1 mouse cellular context compared by ENCODE assay signal in the genomic region with DNA sequence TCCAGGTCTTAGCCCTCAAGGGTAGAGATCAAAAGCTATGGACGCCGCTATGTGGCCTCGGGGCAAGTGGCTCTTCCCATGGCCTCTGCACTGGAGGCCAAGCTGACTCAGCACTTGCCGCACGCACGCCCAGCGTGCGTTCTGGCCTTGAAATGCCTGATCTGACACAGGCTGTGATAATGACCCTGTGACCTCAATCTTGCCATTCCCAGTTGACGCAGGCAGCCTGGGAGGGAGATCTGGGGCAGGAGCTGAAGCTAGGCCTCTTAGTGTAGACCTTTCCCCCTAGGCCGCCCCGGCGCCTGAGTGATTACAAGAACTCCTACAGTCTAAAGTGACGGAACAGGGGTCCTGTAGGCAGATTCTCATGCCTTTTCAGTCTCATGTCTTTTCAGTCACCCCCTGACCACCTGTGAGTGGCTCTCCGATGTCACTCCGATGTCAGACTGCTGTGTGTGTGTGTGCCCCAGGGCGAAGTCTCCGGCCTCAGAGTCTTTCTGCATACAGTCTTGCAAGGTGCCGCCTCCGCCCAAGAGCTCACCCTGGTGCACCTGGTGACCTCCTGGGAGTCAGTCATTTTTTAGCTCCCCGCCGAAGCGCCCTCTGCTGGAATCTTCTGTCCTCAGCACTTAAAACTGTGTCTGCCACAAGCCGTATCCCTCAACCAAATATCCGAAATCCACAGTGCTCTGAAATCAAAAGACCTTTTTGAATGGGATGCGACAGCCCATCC.
TF ChIP-seq lines count a peak whose summit lies in the region.

No protein-coding gene starts in this region.

TF ChIP-seq in CH12.LX, 34 proteins besides CTCF, POLR2A, EP300 and RAD21 (continued from another document):
- no peak for TF ChIP-seq USF2 (conservative IDR thresholded peaks at IDR 0.05; ENCODE audit: low read depth, low read length)
- 0 out of 2 replicates have a peak, but pooled peaks have one; percentile 30 for TF ChIP-seq TCF12 (IDR thresholded peaks at IDR 0.05; ENCODE audit: low read depth, low read length)
- TF ChIP-seq CHD2 (IDR thresholded peaks at IDR 0.05; ENCODE audit: low read length): no peak
- TF ChIP-seq TBP (conservative IDR thresholded peaks at IDR 0.05; ENCODE audit: low read depth, low read length): no peak
- TF ChIP-seq KAT2A (IDR thresholded peaks at IDR 0.05; ENCODE audit: insufficient replicate concordance, low read length): no peak
- no peak for TF ChIP-seq GABPA (IDR thresholded peaks at IDR 0.05; ENCODE audit: insufficient replicate concordance, low read depth, low read length)
- 0 out of 2 replicates have a peak, but pooled peaks have one; percentile 19 for TF ChIP-seq IRF4 (IDR thresholded peaks at IDR 0.05; ENCODE audit: low read depth, low read length)
- TF ChIP-seq BHLHE40 (IDR thresholded peaks at IDR 0.05; ENCODE audit: low read depth, low read length): no peak
- TF ChIP-seq MEF2A (IDR thresholded peaks at IDR 0.05; ENCODE audit: borderline replicate concordance, low read depth, low read length): no peak
- TF ChIP-seq USF1 (IDR thresholded peaks at IDR 0.05; ENCODE audit: low read depth, low read length): no peak
- TF ChIP-seq SMC3 (IDR thresholded peaks at IDR 0.05; ENCODE audit: low read depth, low read length): peak; percentile 56
- TF ChIP-seq JUND (conservative IDR thresholded peaks at IDR 0.05; ENCODE audit: low read depth, low read length): no peak
- TF ChIP-seq SIN3A (IDR thresholded peaks at IDR 0.05; ENCODE audit: low read length): no peak
- TF ChIP-seq CHD1 (IDR thresholded peaks at IDR 0.05; ENCODE audit: low read depth, low read length): no peak
- no peak for TF ChIP-seq MAZ (IDR thresholded peaks at IDR 0.05; ENCODE audit: low read depth, low read length)
